Mouse (Mus musculus) MEL (cell line): Measurements from ENCODE around the gene Cd44.

Source experiments
- BHLHE40 ChIP-seq: IDR thresholded peaks from 2 replicates; pipeline ENCODE4 v1.6.1; 2012; ENCODE audit warnings: low read depth, mild to moderate bottlenecking, inconsistent platforms, low read length, improper control_type of control experiment, borderline replicate concordance
- CTCF ChIP-seq, 3 experiments: IDR thresholded peaks in 2 of 3; conservative IDR thresholded peaks in 1 of 3; 2 replicates each; pipeline ENCODE4 v1.5.1; 2011 to 2012; ENCODE audit warnings: low read length in 3 of 3, low read depth in 2 of 3, mild to moderate bottlenecking in 2 of 3, improper control_type of control experiment in 1 of 3, inconsistent platforms in 1 of 3, mixed read lengths in 1 of 3, moderate library complexity in 1 of 3; ENCODE audit not compliant: control insufficient read depth in 1 of 3, insufficient read depth in 1 of 3, poor library complexity in 1 of 3, severe bottlenecking in 1 of 3
- SMC3 ChIP-seq: IDR thresholded peaks from 2 replicates; pipeline ENCODE4 v1.6.1; 2011; ENCODE audit warnings: low read depth, low read length, improper control_type of control experiment
- TBP ChIP-seq: IDR thresholded peaks from 2 replicates; pipeline ENCODE4 v1.8.0; 2011; ENCODE audit warnings: low read depth, low read length, improper control_type of control experiment

DNA sequence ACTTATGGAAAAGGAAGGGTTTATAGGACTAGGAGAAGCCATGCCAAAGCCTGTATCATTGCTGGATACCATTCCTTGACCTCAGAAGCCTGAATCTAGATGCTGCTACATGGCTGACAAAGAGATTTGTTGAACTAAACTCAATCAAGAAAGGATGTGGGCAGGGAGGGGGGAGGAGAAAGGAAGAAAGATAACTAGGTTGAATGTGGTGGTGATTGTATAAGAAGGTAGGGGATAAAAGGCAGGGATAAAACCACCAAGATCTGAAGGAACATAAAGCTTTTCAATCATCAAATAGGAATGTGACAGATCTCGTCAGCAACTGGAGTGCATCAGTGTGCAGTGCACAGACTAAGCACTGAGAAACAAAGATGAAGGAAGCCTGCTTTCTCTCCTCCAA, 7.9 kb upstream of the Cd44 start:
- TF ChIP-seq BHLHE40 (no peak), TBP (no peak), CTCF (IDR thresholded peaks at IDR 0.05 in 2 of 3, conservative IDR thresholded peaks at IDR 0.05 in 1 of 3; ENCODE audit: control insufficient read depth in 1 of 3, insufficient read depth in 1 of 3, low read depth in 2 of 3, low read length in 3 of 3, poor library complexity in 1 of 3, severe bottlenecking in 1 of 3) (no peak), SMC3 (no peak)
